Mouse (Mus musculus): ENCODE measurements around the gene Plekhm3.
A peak's percentile ranks its signal among the peaks of the same experiment; 100 is the strongest.
"Not testable (repeated sequence)": the region's sequence is repeated elsewhere in the genome, so short reads cannot be mapped to it uniquely, and the experiment has no call there.

The Plekhm3 gene

GRCm38 (mm10) chr1:64956479-64956961 is at the start of gene Plekhm3:
Plekhm3 (minus strand) TSS chr1:64956824.
- DNase-seq (ENCODE audit: low spot score in 2 of 2) = peak; percentile 71 to 80

- DNase-seq (ENCODE audit: low spot score in 2 of 2) = no peak
Measured at GRCm38 (mm10) chr1:65005575-65005974, 49.0 kb upstream of the Plekhm3 start.

DNA sequence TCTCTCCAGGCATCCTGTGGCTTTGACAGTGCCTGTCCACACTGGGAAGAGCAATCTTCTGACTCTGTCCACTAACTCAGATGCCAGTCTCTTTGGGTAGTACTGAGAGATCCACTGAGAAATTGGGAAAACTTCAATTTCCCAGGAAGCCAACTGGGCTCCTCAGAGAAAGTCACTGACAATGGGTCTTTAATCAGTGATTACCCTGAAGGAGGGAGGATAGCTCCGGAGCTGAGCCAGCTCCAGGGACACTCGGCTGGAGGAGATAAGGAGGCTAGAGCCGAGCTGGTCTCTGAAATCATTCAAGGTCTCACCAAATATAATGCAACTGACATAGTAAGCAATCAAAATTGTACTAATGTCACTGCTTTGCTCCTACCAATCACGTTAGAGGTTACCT is 47.9 kb upstream of the Plekhm3 start:
- DNase-seq (ENCODE audit: low spot score in 2 of 2) = no peak

- no peak for DNase-seq (ENCODE audit: low spot score in 2 of 2)
Measured at GRCm38 (mm10) chr1:64993206-64993605, 36.6 kb upstream of the Plekhm3 start.

- no peak for DNase-seq (ENCODE audit: low spot score in 2 of 2)
Measured at GRCm38 (mm10) chr1:64988176-64988575, 31.6 kb upstream of the Plekhm3 start.

DNA sequence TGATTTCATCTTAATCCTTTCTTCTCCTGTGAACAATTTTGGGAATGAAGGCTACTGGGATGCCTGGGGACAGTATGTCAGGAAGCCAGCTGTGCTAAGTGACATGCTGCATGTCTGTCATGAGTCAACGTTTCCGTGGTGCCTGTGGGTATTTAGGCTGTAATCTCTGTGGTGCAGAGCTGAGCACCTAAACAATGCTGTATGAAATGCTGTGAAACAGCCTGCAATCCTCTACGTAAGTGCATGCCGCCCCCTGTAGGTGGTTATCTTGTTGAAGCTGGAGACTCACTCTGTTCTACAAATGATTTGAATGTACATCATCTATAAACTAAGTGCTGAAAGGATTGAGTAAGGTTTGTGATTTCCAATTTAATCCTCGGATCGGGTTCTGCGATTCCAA is 29.5 kb upstream of the Plekhm3 start:
- peak; percentile 32 to 79 for DNase-seq (ENCODE audit: low spot score in 2 of 2)

- no peak for DNase-seq (ENCODE audit: low spot score in 2 of 2)
Measured at GRCm38 (mm10) chr1:64983247-64983646, 26.6 kb upstream of the Plekhm3 start.

- no peak for DNase-seq (ENCODE audit: low spot score in 2 of 2)
Measured at GRCm38 (mm10) chr1:64978321-64978799, 21.7 kb upstream of the Plekhm3 start.

DNA sequence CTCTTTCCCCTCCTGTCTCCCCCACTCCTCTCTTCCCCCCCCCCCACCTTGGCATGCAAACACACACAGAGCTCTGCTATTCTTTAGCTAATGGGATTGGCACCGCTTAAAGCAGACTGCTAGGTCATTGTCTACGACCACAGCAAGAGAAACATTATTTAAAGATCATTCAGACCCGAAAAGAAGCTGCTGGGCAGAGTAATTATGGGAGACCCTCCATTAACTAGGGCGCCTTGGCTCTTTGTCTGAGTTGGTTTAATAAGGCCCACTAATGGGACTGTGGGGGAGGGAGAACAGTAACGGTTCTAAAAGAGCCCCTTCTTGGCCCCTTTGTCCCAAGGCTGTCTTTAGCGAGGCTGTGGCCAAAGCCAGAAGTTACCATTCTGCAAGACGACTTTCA is 18.7 kb upstream of the Plekhm3 start:
- no peak for DNase-seq (ENCODE audit: low spot score in 2 of 2)

- DNase-seq (ENCODE audit: low spot score in 2 of 2) = no peak
Measured at GRCm38 (mm10) chr1:64970685-64971084, 14.1 kb upstream of the Plekhm3 start.

- no peak for DNase-seq (ENCODE audit: low spot score in 2 of 2)
Measured at GRCm38 (mm10) chr1:64957021-64957489, 431 bp upstream of the Plekhm3 start.

GRCm38 (mm10) chr1:64954786-64955185 is 1.8 kb downstream of the Plekhm3 start:
- DNase-seq (ENCODE audit: low spot score in 2 of 2) = not testable (repeated sequence)

- DNase-seq (ENCODE audit: low spot score in 2 of 2) = no peak
Measured at GRCm38 (mm10) chr1:64950271-64950670, 6.4 kb downstream of the Plekhm3 start.

DNA sequence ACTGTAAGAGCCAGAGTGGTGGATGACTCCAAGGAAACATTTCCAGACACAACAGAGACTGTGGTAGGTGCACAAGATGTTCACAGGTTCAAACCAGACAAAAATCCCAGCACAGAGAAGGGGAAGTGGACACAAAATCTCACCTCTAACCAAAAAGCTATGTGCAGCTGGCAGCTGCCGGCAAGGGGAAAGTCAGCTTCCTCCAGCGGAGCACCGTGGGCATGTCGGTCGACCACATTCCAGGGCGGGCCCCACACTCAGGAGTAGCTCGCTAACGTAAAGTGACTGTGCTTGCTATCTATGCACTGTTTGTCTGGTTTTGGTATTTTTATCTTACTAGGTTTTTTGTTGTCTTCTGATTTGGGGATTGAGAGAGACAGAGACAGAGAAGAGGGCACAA is 7.2 kb downstream of the Plekhm3 start:
- DNase-seq (ENCODE audit: low spot score in 2 of 2) = peak in 1 of 2 experiments; percentile 32

GRCm38 (mm10) chr1:64946106-64946505 is 10.5 kb downstream of the Plekhm3 start:
- no peak for DNase-seq (ENCODE audit: low spot score in 2 of 2)

DNA sequence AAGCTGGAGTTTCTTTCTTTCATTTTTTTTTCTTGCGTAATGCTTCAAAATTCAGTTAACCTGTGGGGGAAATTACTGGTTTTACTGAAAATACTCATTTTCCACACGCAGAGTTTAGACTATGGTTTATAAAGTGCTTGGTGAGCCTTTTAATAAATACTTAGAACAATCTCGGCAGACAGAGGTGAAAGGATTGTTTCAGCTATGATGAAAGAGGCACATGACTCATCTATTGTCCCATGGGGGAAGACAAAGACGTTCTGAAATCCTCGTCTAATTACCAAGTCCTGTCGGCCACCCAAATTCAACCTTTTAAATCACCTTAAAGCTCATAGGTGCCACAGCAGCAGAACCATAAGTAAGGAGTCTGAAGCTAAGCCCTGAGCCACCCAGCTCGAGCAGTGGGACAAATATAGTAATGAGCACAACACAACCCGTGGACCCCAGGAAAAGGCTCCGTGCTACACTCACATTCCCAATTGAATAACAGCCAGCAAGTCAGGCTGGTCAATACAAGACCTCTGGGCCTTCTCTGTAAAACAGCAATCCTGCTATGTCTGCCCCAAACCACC is 11.3 kb downstream of the Plekhm3 start:
- no peak for DNase-seq (ENCODE audit: low spot score in 2 of 2)

DNA sequence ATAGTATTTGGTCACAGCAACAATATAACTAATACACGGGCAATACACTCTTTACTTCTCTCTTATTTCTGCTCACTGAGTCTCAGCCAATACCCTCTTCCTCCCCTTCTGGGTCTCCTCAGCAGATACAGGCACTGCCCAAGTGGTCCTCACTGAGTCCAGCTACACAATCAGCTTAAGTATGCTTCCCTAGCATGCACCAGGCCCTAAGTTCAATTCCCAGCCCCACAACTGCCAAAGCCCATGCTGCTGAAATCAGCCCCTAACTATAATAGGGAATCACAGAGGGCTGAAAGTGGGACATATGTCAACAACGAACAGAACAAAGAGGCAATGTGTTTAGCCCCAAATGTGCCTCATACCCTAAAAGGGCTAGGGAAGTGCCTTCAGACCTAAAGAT is 11.9 kb downstream of the Plekhm3 start:
- no peak for DNase-seq (ENCODE audit: low spot score in 2 of 2)

DNA sequence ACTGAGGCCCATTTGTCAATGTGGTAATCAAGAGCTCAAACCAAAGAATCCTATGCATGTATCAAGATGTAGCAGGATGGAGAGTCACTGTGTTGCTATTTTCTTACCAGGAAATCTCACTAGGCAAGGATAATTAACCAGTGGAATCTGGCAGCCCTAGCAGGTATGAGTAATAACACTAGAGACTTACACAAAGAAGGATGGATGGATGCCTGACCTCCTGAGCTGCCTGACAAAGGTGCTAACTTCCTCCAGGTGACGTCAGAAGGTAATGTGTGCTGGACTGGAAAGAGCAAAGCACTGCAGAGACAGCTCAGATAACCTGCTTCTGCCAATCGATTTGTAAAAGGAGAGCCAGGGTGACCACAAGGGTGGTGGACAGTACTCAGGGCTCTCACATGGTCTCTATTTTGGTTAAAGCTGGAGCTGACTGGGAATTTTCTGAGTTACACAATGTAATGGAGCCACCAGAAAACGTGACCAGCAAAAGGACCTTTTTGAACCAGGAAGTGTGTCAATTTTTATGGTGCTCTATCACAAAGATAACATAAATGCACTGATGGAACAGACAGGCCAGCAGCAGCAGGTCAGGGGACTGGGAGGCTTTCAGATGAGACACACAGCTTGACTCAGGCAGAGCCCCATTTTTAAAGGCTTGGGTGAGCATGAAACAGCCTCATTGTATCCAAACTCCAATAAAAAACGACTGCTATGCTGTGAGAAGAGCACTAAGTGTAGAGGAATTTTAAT is 14.4 kb downstream of the Plekhm3 start:
- DNase-seq (ENCODE audit: low spot score in 2 of 2) = no peak

GRCm38 (mm10) chr1:64938907-64939306 is 17.7 kb downstream of the Plekhm3 start:
- DNase-seq (ENCODE audit: low spot score in 2 of 2) = no peak

DNA sequence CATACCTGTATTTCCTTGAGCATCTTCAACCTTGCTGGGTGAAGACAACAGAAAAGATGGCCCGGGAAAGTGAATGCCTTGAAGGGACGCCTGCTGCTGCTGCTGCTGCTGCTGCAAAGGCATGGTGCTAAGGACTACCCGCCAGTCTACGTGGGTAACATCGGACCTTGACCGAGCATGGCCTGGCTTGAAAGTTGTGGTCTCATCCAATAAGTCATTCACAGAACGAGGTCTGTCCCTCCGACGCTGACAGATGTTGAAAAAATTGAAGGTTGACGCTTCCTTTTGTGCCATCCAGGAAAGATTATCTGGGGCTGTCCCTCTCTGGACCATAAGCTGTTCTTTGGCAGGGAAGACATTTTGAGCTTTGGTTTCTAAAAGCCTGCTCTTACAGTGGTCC is 18.9 kb downstream of the Plekhm3 start:
- DNase-seq (ENCODE audit: low spot score in 2 of 2) = no peak

DNA sequence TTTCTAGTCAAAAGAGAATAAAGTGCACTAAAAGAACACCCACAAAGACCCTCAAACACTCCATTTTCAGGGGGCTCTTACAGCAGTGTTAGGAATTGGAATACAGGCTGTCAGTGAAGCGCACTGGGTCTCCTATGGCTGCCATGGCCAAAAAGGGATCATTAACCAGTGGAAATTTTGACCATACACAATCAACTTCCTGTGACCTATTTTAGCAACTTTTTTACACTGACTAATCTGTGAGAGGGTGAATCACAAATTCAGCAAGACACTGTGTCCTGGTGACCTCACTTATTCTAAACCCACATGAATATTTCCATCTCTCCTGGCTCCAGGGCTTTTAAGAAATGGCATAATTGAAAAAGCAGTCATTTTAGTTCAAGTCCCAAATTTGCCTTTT is 23.7 kb downstream of the Plekhm3 start:
- no peak for DNase-seq (ENCODE audit: low spot score in 2 of 2)

DNA sequence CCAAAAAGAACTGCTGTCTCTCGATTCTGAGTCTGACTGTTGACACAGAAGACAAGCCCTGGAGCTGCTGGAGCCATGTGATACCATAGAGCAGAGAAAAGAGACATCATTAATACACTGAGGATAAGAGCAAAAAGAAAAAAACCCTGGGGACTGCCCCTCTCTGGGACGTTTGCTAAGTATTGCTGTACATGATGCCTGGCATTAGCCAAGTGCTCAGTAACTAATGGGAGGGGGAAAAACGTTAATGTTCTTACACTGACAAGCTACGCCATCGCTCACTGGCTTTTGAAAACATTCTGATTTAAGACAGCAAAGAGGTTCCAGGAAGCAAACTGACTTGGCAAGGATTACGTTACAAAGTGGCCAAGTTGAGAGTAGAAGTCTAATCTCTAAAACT is 26.5 kb downstream of the Plekhm3 start:
- no peak for DNase-seq (ENCODE audit: low spot score in 2 of 2)

DNA sequence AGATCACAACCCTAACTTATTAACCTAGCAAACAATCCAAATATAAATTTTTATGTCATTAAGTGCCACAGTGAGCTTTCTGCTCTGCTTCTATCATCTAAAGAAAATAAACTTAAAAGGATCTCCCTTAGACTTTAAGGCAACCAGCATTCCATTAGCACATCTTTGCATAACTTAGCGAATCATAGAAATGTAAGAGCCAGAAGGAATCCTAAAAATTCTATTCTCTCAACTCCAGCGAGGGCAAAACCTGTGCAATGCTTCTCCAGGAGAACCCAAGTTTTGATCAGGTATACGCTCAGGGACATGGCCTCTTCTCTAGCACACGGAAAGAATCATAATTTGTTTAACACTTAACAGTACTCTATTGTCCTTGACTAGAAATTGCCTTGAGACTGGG is 27.0 kb downstream of the Plekhm3 start:
- no peak for DNase-seq (ENCODE audit: low spot score in 2 of 2)

Data from spleen, postnatal 10 days (tissue).